Mouse (Mus musculus) embryonic facial prominence, embryonic 10.5 days (tissue): ENCODE measurements around the gene Myo15. TPM values are rescaled to one million over a fixed set of nuclear protein-coding genes. Genes with fewer than 3 reads are reported as not detected.
"Not testable (repeated sequence)": the region's sequence is repeated elsewhere in the genome, so short reads cannot be mapped to it uniquely, and the experiment has no call there.

ENCODE experiments used
- DNase-seq: peaks from one replicate; pipeline ENCODE4 v3.0.0-alpha.2; 2017; ENCODE audit warnings: low spot score
- H3K27ac ChIP-seq: fragments of 300-500 bp; sonication (generic); replicated peaks from 2 replicates; pipeline ENCODE4 v1.5.1; 2016; ENCODE audit warnings: mild to moderate bottlenecking
- H3K27me3 ChIP-seq: fragments of 300-500 bp; sonication (generic); replicated peaks from 2 replicates; pipeline ENCODE4 v1.6.1; 2016; ENCODE audit warnings: low read depth, mild to moderate bottlenecking; ENCODE audit not compliant: poor library complexity, severe bottlenecking
- H3K36me3 ChIP-seq: fragments of 300-500 bp; sonication (generic); replicated peaks from 2 replicates; pipeline ENCODE4 v1.6.1; 2016; ENCODE audit warnings: mild to moderate bottlenecking, moderate library complexity
- H3K4me1 ChIP-seq: fragments of 300-500 bp; sonication (generic); 2 replicates; pipeline ENCODE4 v1.6.1; 2016
- H3K4me3 ChIP-seq: fragments of 300-500 bp; sonication (generic); 2 replicates; pipeline ENCODE4 v1.5.1; 2016; ENCODE audit warnings: mild to moderate bottlenecking, moderate library complexity
- H3K9me3 ChIP-seq: fragments of 300-500 bp; sonication (generic); 2 replicates; pipeline ENCODE4 v1.6.1; 2016; ENCODE audit warnings: mild to moderate bottlenecking
- WGBS: fragments of 180-500 bp; shearing (Covaris S2); methylation state at CpG from one replicate; pipeline ENCODE4 v1.1.7; 2016; 5-methylcytosine and 5-hydroxymethylcytosine counted together
- polyA plus RNA-seq: library from polyadenylated mRNA; unstranded; fragments of >200 nt; fragmentation: Nextera tagmentation; extraction: Ambion mirVana; gene quantifications from 2 replicates; pipeline ENCODE4 v1.2.1, GENCODE M21; 2016

Myo15 gene
- polyA plus RNA-seq, result 0.21 and 0.22 TPM in 2 replicates

GRCm38 (mm10) chr11:60469039-60469438 lies at the start of gene Myo15:
Gene Myo15 (plus strand): TSS chr11:60469339.
- no peaks in the 10 kb centered on the region for H3K4me1 ChIP-seq
- H3K36me3 ChIP-seq, result peaks cover 66% of the 10 kb centered on the region
- 86% methylated on average over 3 of the region's 3 CpGs for WGBS

GRCm38 (mm10) chr11:60422046-60422668 lies 47.0 kb upstream of the Myo15 start:
- H3K27me3 ChIP-seq, result no peaks in the 10 kb centered on the region
- peaks cover 21% of the 10 kb centered on the region for H3K4me1 ChIP-seq
- no peak overlapping the region for H3K27ac ChIP-seq
- no peak overlapping the region for H3K4me3 ChIP-seq
- peaks cover 21% of the 10 kb centered on the region for H3K36me3 ChIP-seq
- WGBS, result 57% methylated on average over 6 of the region's 6 CpGs
- DNase-seq, result no peak
- no peaks in the 10 kb centered on the region for H3K9me3 ChIP-seq

More at GRCm38 (mm10) chr11:60469039-60469438, at the start of gene Myo15:
- Histone ChIP-seq H3K4me3 (no peak within 1 kb of the TSS), H3K27ac (no peak within 1 kb of the TSS), H3K9me3 (no peaks in the 10 kb centered on the region), H3K27me3 (no peaks in the 10 kb centered on the region)
- no peak for DNase-seq

- no peak overlapping the region for H3K4me3 ChIP-seq
- H3K27me3 ChIP-seq, result no peaks in the 10 kb centered on the region
- H3K27ac ChIP-seq, result no peak overlapping the region
- H3K4me1 ChIP-seq, result peaks cover 16% of the 10 kb centered on the region
- no peak for DNase-seq
- H3K9me3 ChIP-seq, result no peaks in the 10 kb centered on the region
- H3K36me3 ChIP-seq, result peaks cover 30% of the 10 kb centered on the region
- 72% methylated on average over 1 of the region's 1 CpGs for WGBS
Observed at GRCm38 (mm10) chr11:60423006-60423405, 46.1 kb upstream of the Myo15 start.

GRCm38 (mm10) chr11:60426417-60426816 lies 42.7 kb upstream of the Myo15 start:
- peaks cover 61% of the 10 kb centered on the region for H3K36me3 ChIP-seq
- no peak overlapping the region for H3K4me3 ChIP-seq
- WGBS, result 83% methylated on average over 1 of the region's 1 CpGs
- H3K9me3 ChIP-seq, result no peaks in the 10 kb centered on the region
- no peaks in the 10 kb centered on the region for H3K27me3 ChIP-seq
- DNase-seq, result no peak
- no peaks in the 10 kb centered on the region for H3K4me1 ChIP-seq
- no peak overlapping the region for H3K27ac ChIP-seq

- WGBS, result 95% methylated on average over 3 of the region's 3 CpGs
- no peaks in the 10 kb centered on the region for H3K27me3 ChIP-seq
- H3K4me1 ChIP-seq, result no peaks in the 10 kb centered on the region
- H3K9me3 ChIP-seq, result no peaks in the 10 kb centered on the region
- H3K4me3 ChIP-seq, result no peak overlapping the region
- H3K36me3 ChIP-seq, result peaks cover 73% of the 10 kb centered on the region
- no peak for DNase-seq
- H3K27ac ChIP-seq, result no peak overlapping the region
Observed at GRCm38 (mm10) chr11:60427628-60428027, 41.5 kb upstream of the Myo15 start.

- H3K27me3 ChIP-seq, result no peaks in the 10 kb centered on the region
- no peaks in the 10 kb centered on the region for H3K9me3 ChIP-seq
- DNase-seq, result no peak
- H3K36me3 ChIP-seq, result peaks cover 98% of the 10 kb centered on the region
- H3K4me1 ChIP-seq, result no peaks in the 10 kb centered on the region
- H3K27ac ChIP-seq, result no peak overlapping the region
- H3K4me3 ChIP-seq, result no peak overlapping the region
Observed at GRCm38 (mm10) chr11:60433501-60433900, 35.6 kb upstream of the Myo15 start.

GRCm38 (mm10) chr11:60435133-60435532 lies 34.0 kb upstream of the Myo15 start:
- DNase-seq, result no peak
- no peak overlapping the region for H3K27ac ChIP-seq
- H3K9me3 ChIP-seq, result no peaks in the 10 kb centered on the region
- WGBS, result 92% methylated on average over 1 of the region's 1 CpGs
- no peak overlapping the region for H3K4me3 ChIP-seq
- no peaks in the 10 kb centered on the region for H3K27me3 ChIP-seq
- H3K4me1 ChIP-seq, result no peaks in the 10 kb centered on the region
- peaks cover 95% of the 10 kb centered on the region for H3K36me3 ChIP-seq

- H3K4me3 ChIP-seq, result no peak overlapping the region
- peaks cover 96% of the 10 kb centered on the region for H3K36me3 ChIP-seq
- no peaks in the 10 kb centered on the region for H3K9me3 ChIP-seq
- no peaks in the 10 kb centered on the region for H3K27me3 ChIP-seq
- no peak overlapping the region for H3K27ac ChIP-seq
- no peak for DNase-seq
- WGBS, result 93% methylated on average over 3 of the region's 3 CpGs
- no peaks in the 10 kb centered on the region for H3K4me1 ChIP-seq
Observed at GRCm38 (mm10) chr11:60436618-60437017, 32.5 kb upstream of the Myo15 start.

- not testable (repeated sequence) for H3K9me3 ChIP-seq, DNase-seq, H3K27ac ChIP-seq, H3K4me1 ChIP-seq, H3K4me3 ChIP-seq, H3K27me3 ChIP-seq
- peaks cover 95% of the 10 kb centered on the region for H3K36me3 ChIP-seq
- WGBS, result 29% methylated on average over 1 of the region's 1 CpGs
Observed at GRCm38 (mm10) chr11:60439621-60440020, 29.5 kb upstream of the Myo15 start.

GRCm38 (mm10) chr11:60440176-60440575 lies 29.0 kb upstream of the Myo15 start:
- Histone ChIP-seq H3K27ac (no peak overlapping the region), H3K9me3 (no peaks in the 10 kb centered on the region), H3K4me3 (no peak overlapping the region), H3K36me3 (peaks cover 90% of the 10 kb centered on the region), H3K4me1 (no peaks in the 10 kb centered on the region), H3K27me3 (no peaks in the 10 kb centered on the region)
- WGBS, result 50% methylated on average over 7 of the region's 7 CpGs
- DNase-seq, result no peak

- H3K4me3 ChIP-seq, result no peak overlapping the region
- H3K9me3 ChIP-seq, result no peaks in the 10 kb centered on the region
- H3K27ac ChIP-seq, result no peak overlapping the region
- WGBS, result 89% methylated on average over 6 of the region's 6 CpGs
- peaks cover 63% of the 10 kb centered on the region for H3K36me3 ChIP-seq
- no peaks in the 10 kb centered on the region for H3K27me3 ChIP-seq
- DNase-seq, result no peak
- peaks cover 11% of the 10 kb centered on the region for H3K4me1 ChIP-seq
Observed at GRCm38 (mm10) chr11:60442896-60443295, 26.2 kb upstream of the Myo15 start.

- Histone ChIP-seq H3K27me3 (no peaks in the 10 kb centered on the region), H3K4me1 (peaks cover 11% of the 10 kb centered on the region), H3K4me3 (no peak overlapping the region), H3K36me3 (peaks cover 52% of the 10 kb centered on the region), H3K9me3 (no peaks in the 10 kb centered on the region), H3K27ac (no peak overlapping the region)
- WGBS, result 84% methylated on average over 4 of the region's 4 CpGs
- DNase-seq, result no peak
Observed at GRCm38 (mm10) chr11:60444007-60444406, 25.1 kb upstream of the Myo15 start.

- Histone ChIP-seq H3K27me3 (0 out of 2 replicates have a peak, but pooled peaks cover 4% of the 10 kb centered on the region), H3K36me3 (peaks cover 35% of the 10 kb centered on the region), H3K4me1 (peaks cover 14% of the 10 kb centered on the region), H3K27ac (peak within 1 kb of the TSS; percentile 82), H3K9me3 (no peaks in the 10 kb centered on the region), H3K4me3 (peak within 1 kb of the TSS; percentile 92)
- DNase-seq, result peak; percentile 91
- 5% methylated on average over 27 of the region's 27 CpGs for WGBS
Observed at GRCm38 (mm10) chr11:60454080-60454744, 14.9 kb upstream of the Myo15 start, which contains the start of gene Drg2. Gene Drg2 (plus strand): TSS chr11:60454591.
